Mouse (Mus musculus) MEL (cell line): Measurements from ENCODE around the gene Tmem143.

Source experiments
- BHLHE40 ChIP-seq: IDR thresholded peaks from 2 replicates; pipeline ENCODE4 v1.6.1; 2012; ENCODE audit warnings: low read depth, mild to moderate bottlenecking, inconsistent platforms, low read length, improper control_type of control experiment, borderline replicate concordance
- CTCF ChIP-seq, 3 experiments: IDR thresholded peaks in 2 of 3; conservative IDR thresholded peaks in 1 of 3; 2 replicates each; pipeline ENCODE4 v1.5.1; 2011 to 2012; ENCODE audit warnings: low read length in 3 of 3, low read depth in 2 of 3, mild to moderate bottlenecking in 2 of 3, improper control_type of control experiment in 1 of 3, inconsistent platforms in 1 of 3, mixed read lengths in 1 of 3, moderate library complexity in 1 of 3; ENCODE audit not compliant: control insufficient read depth in 1 of 3, insufficient read depth in 1 of 3, poor library complexity in 1 of 3, severe bottlenecking in 1 of 3
- EP300 ChIP-seq, 2 experiments: IDR thresholded peaks; 2 replicates each; pipeline ENCODE4 v1.6.1; 2011; ENCODE audit warnings: improper control_type of control experiment in 2 of 2, low read length in 2 of 2, low read depth in 1 of 2, mild to moderate bottlenecking in 1 of 2
- GABPA ChIP-seq: IDR thresholded peaks from 2 replicates; pipeline ENCODE4 v1.6.1; 2012; ENCODE audit warnings: low read depth, mild to moderate bottlenecking, inconsistent platforms, low read length, improper control_type of control experiment, moderate library complexity
- KAT2A ChIP-seq: conservative IDR thresholded peaks from 2 replicates; pipeline ENCODE4 v1.6.1; 2012; ENCODE audit warnings: low read depth, low read length, improper control_type of control experiment, inconsistent platforms
- POLR2A ChIP-seq, 2 experiments: IDR thresholded peaks; 2 replicates each; pipeline ENCODE4 v1.6.1; 2011 to 2012; ENCODE audit warnings: low read length in 2 of 2, mild to moderate bottlenecking in 2 of 2, control low read depth in 1 of 2, improper control_type of control experiment in 1 of 2, low read depth in 1 of 2, moderate library complexity in 1 of 2; ENCODE audit not compliant: control insufficient read depth in 1 of 2, insufficient read depth in 1 of 2, poor library complexity in 1 of 2
- TBP ChIP-seq: IDR thresholded peaks from 2 replicates; pipeline ENCODE4 v1.8.0; 2011; ENCODE audit warnings: low read depth, low read length, improper control_type of control experiment
- USF1 ChIP-seq: IDR thresholded peaks from 2 replicates; pipeline ENCODE4 v1.6.1; 2014; ENCODE audit warnings: low read depth, mild to moderate bottlenecking, inconsistent platforms, low read length, improper control_type of control experiment, moderate library complexity

DNA sequence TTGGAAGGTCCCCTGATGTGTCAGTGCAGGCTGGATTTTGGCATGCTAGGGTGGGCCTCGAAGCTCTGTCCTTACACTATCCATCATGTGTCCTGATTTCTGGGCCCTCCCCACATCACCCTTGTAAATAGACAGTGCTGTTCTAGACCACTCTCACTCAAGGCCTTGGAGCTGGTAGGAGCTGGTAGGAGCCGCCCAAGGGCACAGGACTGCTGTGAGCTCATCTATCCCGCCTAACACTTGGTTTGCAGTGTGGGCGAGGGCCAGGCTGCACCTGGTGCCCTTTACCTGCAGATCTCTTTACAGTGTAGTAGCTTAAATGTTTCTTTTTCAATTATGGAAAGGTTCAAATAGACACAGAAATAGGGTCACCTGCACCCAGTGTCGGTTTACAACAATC is 18.3 kb downstream of the Tmem143 start:
- TF ChIP-seq TBP (no peak), BHLHE40 (no peak), CTCF (IDR thresholded peaks at IDR 0.05 in 2 of 3, conservative IDR thresholded peaks at IDR 0.05 in 1 of 3; ENCODE audit: control insufficient read depth in 1 of 3, insufficient read depth in 1 of 3, low read depth in 2 of 3, low read length in 3 of 3, poor library complexity in 1 of 3, severe bottlenecking in 1 of 3) (no peak), POLR2A (IDR thresholded peaks at IDR 0.05; ENCODE audit: control insufficient read depth in 1 of 2, insufficient read depth in 1 of 2, low read depth in 1 of 2, low read length in 2 of 2, poor library complexity in 1 of 2) (no peak), KAT2A (no peak), USF1 (no peak), GABPA (no peak), EP300 (IDR thresholded peaks at IDR 0.05; ENCODE audit: low read depth in 1 of 2, low read length in 2 of 2) (no peak)
